Mouse (Mus musculus) heart, embryonic 12.5 days (tissue): ENCODE measurements around the gene Ppp4r3a. TPM values are rescaled to one million over a fixed set of nuclear protein-coding genes. Genes with fewer than 3 reads are reported as not detected.
A peak's percentile ranks its signal among the peaks of the same experiment; 100 is the strongest.
"Not testable (repeated sequence)": the region's sequence is repeated elsewhere in the genome, so short reads cannot be mapped to it uniquely, and the experiment has no call there.

ENCODE experiments used
- ATAC-seq: fragments of 200-750 bp; cut with Nextera tagmentation; 2 replicates; pipeline ENCODE4 v1.8.0; 2017; ENCODE audit warnings: moderate TSS enrichment, moderate library complexity; ENCODE audit not compliant: insufficient number of reproducible peaks, low FRiP score
- H3K27ac ChIP-seq: fragments of 300-500 bp; sonication (generic); 2 replicates; pipeline ENCODE4 v1.5.1; 2016; ENCODE audit warnings: mild to moderate bottlenecking, moderate library complexity; ENCODE audit not compliant: poor library complexity, severe bottlenecking
- H3K27me3 ChIP-seq: fragments of 300-500 bp; sonication (generic); replicated peaks from 2 replicates; pipeline ENCODE4 v1.6.1; 2016; ENCODE audit warnings: mild to moderate bottlenecking, moderate library complexity
- H3K36me3 ChIP-seq: fragments of 300-500 bp; sonication (generic); 2 replicates; pipeline ENCODE4 v1.6.1; 2016; ENCODE audit warnings: mild to moderate bottlenecking, moderate library complexity
- H3K4me1 ChIP-seq: fragments of 300-500 bp; sonication (generic); replicated peaks from 2 replicates; pipeline ENCODE4 v1.6.1; 2016; ENCODE audit warnings: mild to moderate bottlenecking
- H3K4me2 ChIP-seq: fragments of 300-500 bp; sonication (generic); 2 replicates; pipeline ENCODE4 v1.6.1; 2016; ENCODE audit warnings: mild to moderate bottlenecking, moderate library complexity
- H3K4me3 ChIP-seq: fragments of 300-500 bp; sonication (generic); 2 replicates; pipeline ENCODE4 v1.5.1; 2016; ENCODE audit warnings: mild to moderate bottlenecking
- H3K9ac ChIP-seq: fragments of 300-500 bp; sonication (generic); 2 replicates; pipeline ENCODE4 v1.6.1; 2016; ENCODE audit warnings: mild to moderate bottlenecking, moderate library complexity
- H3K9me3 ChIP-seq: fragments of 300-500 bp; sonication (generic); replicated peaks from 2 replicates; pipeline ENCODE4 v1.6.1; 2016; ENCODE audit warnings: mild to moderate bottlenecking, moderate library complexity
- WGBS: fragments of 180-500 bp; shearing (Covaris S2); methylation state at CpG from one replicate; pipeline ENCODE4 v1.1.7; 2016; 5-methylcytosine and 5-hydroxymethylcytosine counted together
- polyA plus RNA-seq: library from polyadenylated mRNA; unstranded; fragments of >200 nt; fragmentation: Nextera tagmentation; extraction: Ambion mirVana; gene quantifications from 2 replicates; pipeline ENCODE4 v1.2.1, GENCODE M21; 2016

Gene Ppp4r3a
- 49.1 and 51.3 TPM in 2 replicates for polyA plus RNA-seq

DNA sequence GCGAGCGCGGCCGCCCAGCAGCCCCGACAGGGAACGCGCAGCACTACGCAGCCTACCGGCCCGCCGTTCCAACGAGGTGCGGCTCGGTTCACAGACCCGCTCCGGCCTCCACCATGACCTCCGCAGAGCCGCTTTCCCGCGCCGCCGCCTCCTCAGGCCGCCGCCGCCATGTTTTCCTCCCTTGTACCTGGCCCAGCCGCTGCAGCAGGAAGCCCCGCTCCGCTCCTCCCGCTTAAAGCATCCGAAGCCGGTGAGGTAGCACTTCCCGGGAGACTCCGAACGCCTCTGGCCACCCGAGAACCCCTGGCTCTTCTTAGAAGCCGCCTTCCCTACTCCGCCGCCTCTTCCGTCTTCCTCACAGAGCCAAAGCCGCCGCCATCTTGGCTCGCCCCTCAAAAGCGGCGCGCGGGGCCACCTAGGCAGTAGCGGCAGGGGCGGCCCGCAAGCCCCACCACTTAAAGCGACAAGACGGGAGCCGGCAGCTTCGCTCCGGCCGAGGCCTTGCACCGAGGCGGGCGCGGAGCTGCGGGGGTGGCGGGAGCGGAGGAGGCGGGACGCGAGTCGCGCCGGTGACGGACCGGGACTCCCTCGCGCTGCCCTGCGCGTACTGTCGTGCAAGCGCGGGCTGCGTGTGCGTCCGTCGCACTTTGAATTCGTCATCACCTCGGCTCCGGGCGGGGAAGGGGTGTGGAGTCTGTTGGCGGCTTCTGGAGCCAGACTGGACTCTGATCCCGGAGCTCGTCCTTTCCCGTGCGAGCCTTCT lies at the start of gene Ppp4r3a:
TSS of gene Ppp4r3a (minus strand) at position 627 of the 763 bp plus-strand sequence.
- Histone ChIP-seq H3K27me3 (no peaks in the 10 kb centered on the region), H3K36me3 (peaks cover 10% of the 10 kb centered on the region), H3K4me3 (peak within 1 kb of the TSS; percentile 79), H3K4me2 (peak within 1 kb of the TSS; percentile 99), H3K9ac (peak within 1 kb of the TSS; percentile 96), H3K9me3 (no peaks in the 10 kb centered on the region), H3K4me1 (peaks cover 23% of the 10 kb centered on the region), H3K27ac (peak within 1 kb of the TSS; percentile 99)
- under 1% methylated on average over 90 of the region's 90 CpGs for WGBS
- peak; percentile 96 for ATAC-seq

DNA sequence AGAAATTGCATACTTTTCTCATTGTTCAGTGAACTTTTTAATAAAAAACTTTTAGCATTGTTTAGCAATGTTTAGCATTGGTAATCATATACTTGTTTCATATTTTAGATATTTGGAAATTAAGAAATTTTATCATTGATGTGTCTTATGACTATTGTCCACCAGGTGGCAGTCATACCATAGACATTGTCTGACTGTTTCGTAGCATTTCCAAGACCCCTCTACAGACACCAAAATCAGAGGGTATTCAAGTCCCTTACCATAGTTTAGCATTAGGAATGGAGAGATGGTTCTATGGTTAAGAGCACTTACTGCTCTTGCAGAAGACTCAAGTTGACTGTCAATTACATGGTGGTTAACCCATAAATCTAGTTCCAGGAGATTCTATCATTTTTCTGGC lies 39.5 kb upstream of the Ppp4r3a start:
- no peaks in the 10 kb centered on the region for H3K27me3 ChIP-seq

DNA sequence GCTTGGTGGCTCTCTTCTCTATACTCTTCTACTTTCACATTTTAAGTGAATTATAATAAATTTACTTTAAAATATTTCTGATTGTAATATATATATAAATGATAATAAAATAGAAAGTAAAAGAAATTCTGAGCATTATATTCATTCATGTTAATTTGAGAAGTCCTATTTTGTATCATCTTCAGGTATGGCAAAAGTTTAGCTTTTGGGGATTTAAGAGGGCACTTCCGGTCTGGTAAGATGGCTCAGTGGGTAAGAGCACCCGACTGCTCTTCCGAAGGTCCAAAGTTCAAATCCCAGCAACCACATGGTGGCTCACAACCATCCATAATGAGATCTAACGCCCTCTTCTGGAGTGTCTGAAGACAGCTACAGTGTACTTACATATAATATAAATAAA lies 38.6 kb upstream of the Ppp4r3a start:
- H3K4me2 ChIP-seq, H3K4me3 ChIP-seq, H3K27ac ChIP-seq, H3K4me1 ChIP-seq, ATAC-seq, H3K9ac ChIP-seq, H3K27me3 ChIP-seq, H3K9me3 ChIP-seq, H3K36me3 ChIP-seq: not testable (repeated sequence)
- 56% methylated on average over 4 of the region's 4 CpGs for WGBS

More for the DNA sequence above, 39.5 kb upstream of the Ppp4r3a start:
- H3K4me1 ChIP-seq = no peaks in the 10 kb centered on the region
- no peak overlapping the region for H3K4me2 ChIP-seq
- ATAC-seq = no peak
- 23% methylated on average over 1 of the region's 1 CpGs for WGBS
- H3K9ac ChIP-seq = no peak overlapping the region
- no peaks in the 10 kb centered on the region for H3K9me3 ChIP-seq
- no peaks in the 10 kb centered on the region for H3K36me3 ChIP-seq
- H3K27ac ChIP-seq = no peak overlapping the region
- H3K4me3 ChIP-seq = no peak overlapping the region

DNA sequence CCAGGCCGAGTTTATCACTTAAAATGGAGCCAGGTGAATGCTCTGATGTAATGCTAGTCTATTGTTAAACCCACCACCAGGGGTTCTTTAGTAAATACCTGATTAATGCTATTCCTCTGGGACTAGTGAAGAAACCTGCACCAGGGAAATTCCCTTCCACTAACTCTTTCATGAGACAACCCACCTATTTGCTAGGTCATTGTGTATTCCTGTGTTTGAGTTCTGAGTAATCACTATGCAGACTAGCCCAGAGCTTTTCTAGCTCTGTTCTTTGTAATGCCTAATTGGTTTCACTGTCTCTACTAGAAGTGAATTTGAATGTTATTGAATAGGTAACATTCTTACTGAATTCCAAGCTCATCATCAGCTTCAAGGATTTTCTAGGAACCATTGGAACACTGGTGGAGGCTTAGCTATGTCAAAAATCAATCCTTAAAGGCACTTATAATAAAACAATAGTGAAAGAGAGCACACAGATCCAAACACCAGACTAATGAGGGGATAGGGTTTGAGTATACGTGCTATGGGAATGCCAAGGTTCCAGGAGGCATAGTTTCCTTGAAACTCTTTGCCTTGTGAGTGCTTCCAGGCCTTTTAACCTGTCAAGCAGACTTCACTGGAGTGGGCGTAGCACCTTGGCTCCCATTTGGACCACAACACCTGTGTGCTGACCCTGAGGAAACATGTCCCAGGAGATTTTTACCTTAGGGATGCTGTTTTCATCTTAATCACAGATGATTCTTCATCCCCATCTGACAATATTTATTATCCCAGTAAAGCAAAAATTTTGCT lies 26.5 kb upstream of the Ppp4r3a start:
- WGBS = 69% methylated on average over 3 of the region's 3 CpGs
- H3K9me3 ChIP-seq, ATAC-seq, H3K27ac ChIP-seq, H3K4me2 ChIP-seq, H3K36me3 ChIP-seq, H3K4me3 ChIP-seq, H3K9ac ChIP-seq, H3K27me3 ChIP-seq, H3K4me1 ChIP-seq: not testable (repeated sequence)

DNA sequence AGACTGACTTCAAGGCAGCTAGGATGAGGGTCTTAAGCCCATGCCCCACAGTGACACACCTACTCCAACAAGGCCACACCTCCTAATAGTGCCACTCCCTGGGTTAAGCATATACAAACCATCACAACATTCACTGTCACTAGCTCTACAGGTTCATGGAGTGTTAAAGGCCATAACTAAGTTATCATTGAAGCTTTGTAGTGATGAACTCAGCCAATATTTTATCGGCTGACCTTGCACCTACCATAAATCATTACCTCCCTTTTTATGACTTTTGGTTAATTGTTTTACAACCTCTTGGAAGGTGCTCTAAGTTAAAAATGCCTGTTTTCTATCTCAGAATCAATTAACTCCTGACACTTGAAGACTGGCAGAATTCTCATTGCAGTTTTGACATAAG lies 24.2 kb upstream of the Ppp4r3a start:
- WGBS = 85% methylated on average over 1 of the region's 1 CpGs
- H3K36me3 ChIP-seq = no peaks in the 10 kb centered on the region
- ATAC-seq = no peak
- no peak overlapping the region for H3K4me2 ChIP-seq
- no peak overlapping the region for H3K4me3 ChIP-seq
- no peaks in the 10 kb centered on the region for H3K4me1 ChIP-seq
- H3K27me3 ChIP-seq = no peaks in the 10 kb centered on the region
- no peak overlapping the region for H3K27ac ChIP-seq
- no peak overlapping the region for H3K9ac ChIP-seq
- H3K9me3 ChIP-seq = no peaks in the 10 kb centered on the region; the same call in 1 of the 2 replicates

DNA sequence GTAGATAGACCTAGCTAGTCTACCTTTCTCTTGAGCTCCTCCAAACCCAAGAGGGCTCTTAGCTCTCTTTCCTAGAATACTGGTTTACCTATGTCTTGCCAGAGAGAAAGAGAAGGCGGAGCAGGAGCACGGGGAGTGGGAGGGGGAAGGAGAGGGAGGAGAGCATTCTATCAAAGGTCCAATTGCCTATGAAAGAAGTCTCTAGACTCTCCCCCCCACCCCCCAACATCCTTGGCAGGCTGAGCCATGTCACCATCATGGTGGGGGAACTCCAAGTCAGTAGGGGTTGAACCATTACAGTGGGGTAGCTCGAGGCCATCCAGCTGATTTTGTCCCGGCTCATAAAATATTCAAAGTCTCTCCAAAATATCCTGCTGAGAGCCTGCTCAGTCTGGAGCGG lies 22.1 kb upstream of the Ppp4r3a start:
- WGBS = 42% methylated on average over 5 of the region's 5 CpGs
- Histone ChIP-seq H3K4me1 (no peaks in the 10 kb centered on the region), H3K4me3 (no peak overlapping the region), H3K9me3 (peaks cover 6% of the 10 kb centered on the region), H3K4me2 (no peak overlapping the region), H3K9ac (no peak overlapping the region), H3K27me3 (no peaks in the 10 kb centered on the region), H3K36me3 (no peaks in the 10 kb centered on the region), H3K27ac (no peak overlapping the region)
- no peak for ATAC-seq

DNA sequence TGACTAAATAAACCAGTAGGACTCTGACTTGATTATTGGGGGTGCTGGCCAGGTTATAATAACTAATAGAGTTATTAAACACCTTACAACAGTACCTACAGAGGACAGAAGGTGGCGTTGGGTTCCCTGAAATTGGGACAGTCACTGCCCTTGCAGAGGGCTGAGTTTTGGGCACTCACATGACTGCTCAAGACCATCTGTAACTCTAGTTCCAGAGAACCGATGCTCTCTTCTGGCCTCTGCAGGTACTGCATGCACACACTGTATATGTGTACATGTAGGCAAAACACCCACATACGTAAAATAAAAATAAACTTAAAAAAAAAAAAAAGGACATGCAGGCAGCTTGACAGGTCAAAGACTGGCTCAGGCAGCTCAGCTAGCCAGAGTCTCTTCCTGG lies 19.1 kb upstream of the Ppp4r3a start:
- H3K27ac ChIP-seq = no peak overlapping the region
- no peaks in the 10 kb centered on the region for H3K4me1 ChIP-seq
- no peaks in the 10 kb centered on the region for H3K27me3 ChIP-seq
- peaks cover 14% of the 10 kb centered on the region for H3K9me3 ChIP-seq
- WGBS = 68% methylated on average over 3 of the region's 3 CpGs
- H3K9ac ChIP-seq = no peak overlapping the region
- H3K4me2 ChIP-seq = no peak overlapping the region
- no peaks in the 10 kb centered on the region for H3K36me3 ChIP-seq
- H3K4me3 ChIP-seq = no peak overlapping the region
- ATAC-seq = no peak

DNA sequence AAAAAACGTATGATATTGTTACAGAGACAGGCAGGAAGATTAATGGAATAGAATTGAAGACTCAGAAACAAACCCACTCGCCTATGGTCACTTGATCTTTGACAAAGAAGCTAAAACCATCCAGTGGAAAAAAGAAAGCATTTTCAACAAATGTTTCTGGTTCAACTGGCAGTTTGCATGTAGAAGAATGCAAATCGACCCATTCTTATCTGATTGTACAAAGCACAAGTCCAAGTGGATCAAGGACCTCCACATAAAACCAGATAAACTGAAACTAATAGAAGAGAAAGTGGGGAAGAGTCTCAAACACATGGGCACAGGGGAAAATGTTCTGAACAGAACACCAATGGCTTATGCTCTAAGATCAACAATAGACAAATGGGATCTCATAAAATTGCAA lies 10.2 kb upstream of the Ppp4r3a start:
- not testable (repeated sequence) for H3K9ac ChIP-seq
- 49% methylated on average over 3 of the region's 3 CpGs for WGBS

DNA sequence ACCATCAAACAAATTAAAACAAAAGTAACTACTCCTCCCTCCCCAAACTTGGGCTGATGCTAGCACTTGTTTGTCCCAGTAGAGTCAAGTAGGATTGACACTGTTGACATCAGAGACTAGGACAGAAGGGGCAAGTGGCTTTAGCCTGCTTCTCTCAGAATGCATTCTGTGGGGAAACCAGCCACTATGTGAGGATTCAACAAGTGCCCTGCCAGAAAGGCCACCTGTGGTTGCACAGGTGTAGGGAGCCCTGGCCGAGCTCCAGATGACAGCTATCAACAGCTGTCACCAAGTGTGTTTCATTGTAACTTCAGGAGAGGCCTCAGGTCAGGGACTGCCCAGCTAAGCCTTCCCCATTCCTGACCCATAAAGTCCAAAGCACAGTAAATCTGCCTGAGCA lies 6.5 kb upstream of the Ppp4r3a start:
- 69% methylated on average over 1 of the region's 1 CpGs for WGBS
- Histone ChIP-seq H3K9me3 (no peaks in the 10 kb centered on the region), H3K4me3 (no peak overlapping the region), H3K36me3 (no peaks in the 10 kb centered on the region), H3K4me1 (0 out of 2 replicates have a peak, but pooled peaks cover 6% of the 10 kb centered on the region), H3K27ac (no peak overlapping the region), H3K4me2 (no peak overlapping the region), H3K9ac (no peak overlapping the region), H3K27me3 (no peaks in the 10 kb centered on the region)
- ATAC-seq = no peak

More for the DNA sequence above, 10.2 kb upstream of the Ppp4r3a start:
- ATAC-seq, H3K4me3 ChIP-seq, H3K27me3 ChIP-seq, H3K27ac ChIP-seq, H3K4me2 ChIP-seq, H3K36me3 ChIP-seq, H3K4me1 ChIP-seq: not testable (repeated sequence)
- peaks cover 19% of the 10 kb centered on the region for H3K9me3 ChIP-seq

DNA sequence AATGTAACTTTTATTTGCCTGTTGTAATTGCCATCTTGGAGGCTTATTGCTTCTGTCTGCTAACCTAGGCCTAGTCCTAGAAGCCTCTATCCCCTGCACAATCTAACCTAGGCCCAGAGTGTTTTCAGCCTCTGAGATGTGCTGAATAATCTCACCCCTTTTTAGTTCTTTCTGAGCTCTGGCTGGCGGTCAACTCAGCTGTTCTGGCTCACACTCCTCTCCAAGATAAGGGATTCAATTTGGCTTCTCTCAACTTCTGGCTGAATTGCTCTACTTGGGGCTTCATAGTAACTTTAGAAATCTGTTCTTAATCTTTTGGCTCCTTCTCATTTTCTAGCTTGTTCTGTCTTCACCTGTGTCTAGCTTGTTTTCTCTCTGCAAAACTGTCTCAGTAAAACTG lies 3.9 kb upstream of the Ppp4r3a start:
- Histone ChIP-seq H3K4me3 (no peak overlapping the region), H3K27ac (no peak overlapping the region), H3K27me3 (no peaks in the 10 kb centered on the region), H3K36me3 (no peaks in the 10 kb centered on the region), H3K4me2 (no peak overlapping the region), H3K9me3 (no peaks in the 10 kb centered on the region), H3K4me1 (peaks cover 12% of the 10 kb centered on the region; the same call in 1 of the 2 replicates), H3K9ac (no peak overlapping the region)
- ATAC-seq = no peak
- 42% methylated on average over 1 of the region's 1 CpGs for WGBS

DNA sequence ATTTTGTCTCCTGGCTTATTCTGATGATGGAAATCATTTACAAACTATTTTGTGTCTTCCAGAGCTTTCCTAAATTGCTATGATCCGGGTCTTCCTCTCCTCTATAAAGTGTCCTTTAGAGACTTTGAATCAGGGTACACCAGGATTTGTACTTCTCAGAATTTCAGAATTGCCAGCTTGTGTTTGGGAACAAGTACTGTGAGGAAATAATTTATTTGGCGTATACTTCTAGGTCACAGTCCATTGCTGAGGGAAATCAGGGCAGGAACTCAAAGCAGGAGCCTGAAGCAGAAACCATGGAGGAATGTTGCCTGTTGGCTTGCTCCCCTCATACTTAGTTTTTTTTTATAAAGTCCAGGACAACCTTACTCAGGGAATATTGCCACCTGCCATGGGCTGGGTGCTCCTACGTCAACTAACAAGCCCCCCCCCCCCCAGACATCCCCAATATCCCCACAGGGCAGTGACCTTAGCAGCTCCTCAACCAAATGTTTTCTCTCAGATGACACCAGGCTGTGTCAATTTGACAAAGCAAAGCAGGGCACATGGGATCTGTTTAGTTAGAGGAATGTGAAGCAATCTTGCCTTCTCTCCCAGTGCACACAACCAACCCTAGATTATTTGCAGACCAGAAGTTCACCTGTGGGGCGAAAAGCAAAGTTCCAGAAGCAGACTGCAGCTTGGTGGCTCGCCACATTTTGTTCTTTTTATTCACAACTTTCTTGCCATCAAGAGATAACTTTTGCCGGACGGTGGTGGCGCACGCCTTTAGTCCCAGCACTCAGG lies 1.6 kb upstream of the Ppp4r3a start:
- Histone ChIP-seq H3K4me1 (peaks cover 23% of the 10 kb centered on the region), H3K9ac (0 out of 2 replicates have a peak overlapping the region, but pooled peaks have one; percentile 96), H3K27me3 (no peaks in the 10 kb centered on the region), H3K27ac (no peak overlapping the region), H3K4me2 (peak overlapping the region; percentile 99), H3K36me3 (peaks cover 10% of the 10 kb centered on the region), H3K9me3 (no peaks in the 10 kb centered on the region), H3K4me3 (0 out of 2 replicates have a peak overlapping the region, but pooled peaks have one; percentile 79)
- no peak for ATAC-seq
- 87% methylated on average over 9 of the region's 9 CpGs for WGBS
